Mouse (Mus musculus): ENCODE results near the gene C5ar2.
"Not testable (repeated sequence)": the region's sequence is repeated elsewhere in the genome, so short reads cannot be mapped to it uniquely, and the experiment has no call there.

Gene C5ar2

GRCm38 (mm10) chr7:16244067-16244466 is at the start of gene C5ar2:
Gene C5ar2 (minus strand): TSS chr7:16244154.
- DNase-seq (ENCODE audit: low spot score in 2 of 2), result no peak

- no peak for DNase-seq (ENCODE audit: low spot score in 2 of 2)
Measured at GRCm38 (mm10) chr7:16287791-16288190, 43.8 kb upstream of the C5ar2 start.

- DNase-seq (ENCODE audit: low spot score in 2 of 2), result no peak
Measured at GRCm38 (mm10) chr7:16287016-16287415, 43.1 kb upstream of the C5ar2 start.

GRCm38 (mm10) chr7:16286026-16286961 is 42.3 kb upstream of the C5ar2 start, which contains the start of gene Ccdc9:
Gene Ccdc9 (minus strand): TSS chr7:16286795.
- DNase-seq (ENCODE audit: low spot score in 2 of 2), result peak; percentile 100

GRCm38 (mm10) chr7:16285450-16286025 is 41.6 kb upstream of the C5ar2 start:
- peak; percentile 69 to 82 for DNase-seq (ENCODE audit: low spot score in 2 of 2)

GRCm38 (mm10) chr7:16284904-16285303 is 41.0 kb upstream of the C5ar2 start:
- DNase-seq (ENCODE audit: low spot score in 2 of 2), result no peak

GRCm38 (mm10) chr7:16284001-16284400 is 40.0 kb upstream of the C5ar2 start:
- DNase-seq (ENCODE audit: low spot score in 2 of 2), result no peak

GRCm38 (mm10) chr7:16282334-16282733 is 38.4 kb upstream of the C5ar2 start:
- no peak for DNase-seq (ENCODE audit: low spot score in 2 of 2)

GRCm38 (mm10) chr7:16280721-16281120 is 36.8 kb upstream of the C5ar2 start:
- DNase-seq (ENCODE audit: low spot score in 2 of 2), result no peak

- no peak for DNase-seq (ENCODE audit: low spot score in 2 of 2)
Measured at GRCm38 (mm10) chr7:16274922-16275890, 31.3 kb upstream of the C5ar2 start.

- DNase-seq (ENCODE audit: low spot score in 2 of 2), result peak; percentile 42 to 63
Measured at GRCm38 (mm10) chr7:16273766-16274140, 29.8 kb upstream of the C5ar2 start.

- peak; percentile 77 to 82 for DNase-seq (ENCODE audit: low spot score in 2 of 2)
Measured at GRCm38 (mm10) chr7:16273081-16273765, 29.3 kb upstream of the C5ar2 start, which contains the start of gene Inafm1. Gene Inafm1 (minus strand): TSS chr7:16273617.

GRCm38 (mm10) chr7:16272681-16273080 is 28.7 kb upstream of the C5ar2 start:
- DNase-seq (ENCODE audit: low spot score in 2 of 2), result peak; percentile 50 to 55

GRCm38 (mm10) chr7:16271139-16271538 is 27.2 kb upstream of the C5ar2 start:
- no peak for DNase-seq (ENCODE audit: low spot score in 2 of 2)

GRCm38 (mm10) chr7:16266593-16266992 is 22.6 kb upstream of the C5ar2 start:
- DNase-seq (ENCODE audit: low spot score in 2 of 2), result not testable (repeated sequence)

GRCm38 (mm10) chr7:16265856-16266255 is 21.9 kb upstream of the C5ar2 start:
- no peak for DNase-seq (ENCODE audit: low spot score in 2 of 2)

- no peak for DNase-seq (ENCODE audit: low spot score in 2 of 2)
Measured at GRCm38 (mm10) chr7:16263843-16264242, 19.9 kb upstream of the C5ar2 start.

GRCm38 (mm10) chr7:16263015-16263787 is 19.2 kb upstream of the C5ar2 start:
- peak; percentile 46 to 64 for DNase-seq (ENCODE audit: low spot score in 2 of 2)

GRCm38 (mm10) chr7:16261097-16261496 is 17.1 kb upstream of the C5ar2 start:
- DNase-seq (ENCODE audit: low spot score in 2 of 2), result no peak

GRCm38 (mm10) chr7:16259110-16259590 is 15.2 kb upstream of the C5ar2 start, which contains the start of gene C5ar1:
Gene C5ar1 (minus strand): TSS chr7:16259540.
- no peak for DNase-seq (ENCODE audit: low spot score in 2 of 2)

All from urinary bladder, adult 18-20 months (tissue).